ENCODE assay signal across 13 mouse cellular contexts in genomic region chr7:83504996-83505645, GRCm38 (mm10).
"Had no signal": no experiment of that assay in that cellular context is flagged by ENCODE, and none has a peak within 500 bp of the region (broad histone marks: within the 10 kb centered on the region; RNA-seq: fewer than 3 reads in every experiment).

No protein-coding gene starts in this region.

- H3K27ac ChIP-seq: limb, embryonic 10.5 days; liver, embryonic 15.5 days; midbrain, embryonic 13.5 days; neural tube, embryonic 12.5 days; stomach, embryonic 15.5 days had no signal

- H3K9ac ChIP-seq: liver, embryonic 15.5 days; midbrain, embryonic 13.5 days; neural tube, embryonic 12.5 days; stomach, embryonic 15.5 days had no signal

- H3K4me1 ChIP-seq: limb, embryonic 10.5 days; liver, embryonic 15.5 days; midbrain, embryonic 13.5 days; neural tube, embryonic 12.5 days; stomach, embryonic 15.5 days had no signal

- H3K9me3 ChIP-seq: limb, embryonic 10.5 days; liver, embryonic 15.5 days; midbrain, embryonic 13.5 days; neural tube, embryonic 12.5 days; stomach, embryonic 15.5 days had no signal

- H3K36me3 ChIP-seq: limb, embryonic 10.5 days; liver, embryonic 15.5 days; midbrain, embryonic 13.5 days; neural tube, embryonic 12.5 days; stomach, embryonic 15.5 days had no signal

- H3K4me3 ChIP-seq: limb, embryonic 10.5 days; liver, embryonic 15.5 days; midbrain, embryonic 13.5 days; neural tube, embryonic 12.5 days; stomach, embryonic 15.5 days had no signal

- DNase-seq: kidney, adult 2 months; kidney, postnatal 25 days; lung, adult 2 months; lung, postnatal 36 days; retina, postnatal 1 day; right cerebral cortex, postnatal 4 days; thymus, adult 2 months; thymus, postnatal 25 days had no signal

- H3K27me3 ChIP-seq: liver, embryonic 15.5 days; midbrain, embryonic 13.5 days; neural tube, embryonic 12.5 days; stomach, embryonic 15.5 days had no signal
